Mouse (Mus musculus) kidney, embryonic 16.5 days (tissue): ENCODE results near the gene Olfr893. TPM values are rescaled to one million over a fixed set of nuclear protein-coding genes. Genes with fewer than 3 reads are reported as not detected.
"Not testable (repeated sequence)": the region's sequence is repeated elsewhere in the genome, so short reads cannot be mapped to it uniquely, and the experiment has no call there.

Experiments used
- ATAC-seq: fragments of 200-750 bp; cut with Nextera tagmentation; 2 replicates; pipeline ENCODE4 v1.8.0; 2017; ENCODE audit warnings: moderate TSS enrichment; ENCODE audit not compliant: low FRiP score, low TSS enrichment
- H3K27ac ChIP-seq: fragments of 300-500 bp; sonication (generic); 2 replicates; pipeline ENCODE4 v1.5.1; 2014; ENCODE audit warnings: low read length
- H3K27me3 ChIP-seq: fragments of 300-500 bp; sonication (generic); 2 replicates; pipeline ENCODE4 v1.6.1; 2014; ENCODE audit warnings: low read length, control low read depth, mixed read lengths; ENCODE audit not compliant: insufficient read depth
- H3K36me3 ChIP-seq: fragments of 300-500 bp; sonication (generic); 2 replicates; pipeline ENCODE4 v1.6.1; 2014; ENCODE audit warnings: low read length, control low read depth, mixed read lengths; ENCODE audit not compliant: insufficient read depth
- H3K4me1 ChIP-seq: fragments of 300-500 bp; sonication (generic); 2 replicates; pipeline ENCODE4 v1.6.1; 2014; ENCODE audit warnings: low read length, control low read depth, mixed read lengths; ENCODE audit not compliant: insufficient read depth
- H3K4me2 ChIP-seq: fragments of 300-500 bp; sonication (generic); replicated peaks from 2 replicates; pipeline ENCODE4 v1.6.1; 2014; ENCODE audit warnings: low read depth, low read length
- H3K4me3 ChIP-seq: fragments of 300-500 bp; sonication (generic); 2 replicates; pipeline ENCODE4 v1.5.1; 2014; ENCODE audit warnings: mild to moderate bottlenecking, low read length
- H3K9ac ChIP-seq: fragments of 300-500 bp; sonication (generic); replicated peaks from 2 replicates; pipeline ENCODE4 v1.6.1; 2014; ENCODE audit warnings: low read length
- H3K9me3 ChIP-seq: fragments of 300-500 bp; sonication (generic); 2 replicates; pipeline ENCODE4 v1.6.1; 2016; ENCODE audit warnings: low read length, control low read depth
- whole genome bisulfite sequencing: fragments of 180-500 bp; shearing (Covaris S2); extraction: QIAGEN DNeasy Blood & Tissue Kit; methylation state at CpG from one replicate; pipeline ENCODE4 v1.1.7; 2014; 5-methylcytosine and 5-hydroxymethylcytosine counted together
- polyA plus RNA-seq: library from polyadenylated mRNA; unstranded; fragments of >200 nt; fragmentation: Nextera tagmentation; extraction: Ambion mirVana; gene quantifications from 2 replicates; pipeline ENCODE4 v1.2.1, GENCODE M21; 2015

The Olfr893 gene
- polyA plus RNA-seq = not detected in 2 replicates

- H3K36me3 ChIP-seq = no peaks in the 10 kb centered on the region
- H3K4me1 ChIP-seq = no peaks in the 10 kb centered on the region
- H3K27ac ChIP-seq = no peak within 1 kb of the TSS
- WGBS = 77% methylated on average over 3 of the region's 3 CpGs
- no peak within 1 kb of the TSS for H3K4me2 ChIP-seq
- no peak for ATAC-seq
- H3K27me3 ChIP-seq = no peaks in the 10 kb centered on the region
- no peaks in the 10 kb centered on the region for H3K9me3 ChIP-seq
- no peak within 1 kb of the TSS for H3K9ac ChIP-seq
- no peak within 1 kb of the TSS for H3K4me3 ChIP-seq
Observed at GRCm38 (mm10) chr9:38208065-38208464, at the start of gene Olfr893. Gene Olfr893, plus strand, starts transcription at chr9:38208365.

DNA sequence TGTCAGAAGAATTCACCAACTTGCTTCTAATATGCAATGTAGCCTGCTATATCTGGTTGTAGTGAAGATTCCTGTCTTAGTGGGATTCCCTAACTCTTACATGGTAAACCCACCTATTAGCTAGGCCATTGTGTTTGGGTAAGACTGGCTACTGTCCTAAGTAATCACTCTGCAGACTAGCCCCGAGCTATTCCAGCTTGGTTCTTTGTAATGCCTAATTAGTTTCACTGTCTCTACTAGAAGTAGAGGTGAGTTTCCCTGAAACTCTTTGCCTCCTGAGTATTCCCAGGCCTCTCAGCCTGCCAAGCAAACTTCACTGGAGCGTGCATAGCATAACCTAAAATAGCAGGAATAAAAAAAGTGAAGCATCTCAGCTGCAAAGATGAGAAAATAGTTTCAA, 39.8 kb upstream of the Olfr893 start:
- not testable (repeated sequence) for H3K36me3 ChIP-seq, H3K4me1 ChIP-seq, H3K4me3 ChIP-seq, H3K9ac ChIP-seq, H3K9me3 ChIP-seq, H3K27me3 ChIP-seq, H3K27ac ChIP-seq, H3K4me2 ChIP-seq, ATAC-seq
- 54% methylated on average over 2 of the region's 2 CpGs for WGBS

GRCm38 (mm10) chr9:38180721-38181120, 27.4 kb upstream of the Olfr893 start, which contains the start of gene Olfr891:
Gene Olfr891, minus strand, starts transcription at chr9:38180821.
- Histone ChIP-seq H3K27ac (no peak within 1 kb of the TSS), H3K36me3 (no peaks in the 10 kb centered on the region), H3K9me3 (peaks cover 17% of the 10 kb centered on the region), H3K27me3 (no peaks in the 10 kb centered on the region), H3K4me2 (no peak within 1 kb of the TSS), H3K9ac (no peak within 1 kb of the TSS), H3K4me3 (no peak within 1 kb of the TSS), H3K4me1 (no peaks in the 10 kb centered on the region)
- ATAC-seq = no peak
- WGBS = 76% methylated on average over 1 of the region's 1 CpGs

- Histone ChIP-seq H3K27ac (no peak within 1 kb of the TSS), H3K4me3 (no peak within 1 kb of the TSS), H3K4me2 (no peak within 1 kb of the TSS), H3K27me3 (no peaks in the 10 kb centered on the region), H3K9ac (no peak within 1 kb of the TSS), H3K36me3 (no peaks in the 10 kb centered on the region), H3K4me1 (no peaks in the 10 kb centered on the region), H3K9me3 (no peaks in the 10 kb centered on the region)
- no peak for ATAC-seq
Observed at GRCm38 (mm10) chr9:38217755-38218154, 9.6 kb downstream of the Olfr893 start, which contains the start of gene Olfr894. Gene Olfr894, plus strand, starts transcription at chr9:38218055.

- Histone ChIP-seq H3K9ac (no peak within 1 kb of the TSS), H3K27ac (no peak within 1 kb of the TSS), H3K4me1 (no peaks in the 10 kb centered on the region), H3K4me3 (no peak within 1 kb of the TSS), H3K9me3 (no peaks in the 10 kb centered on the region), H3K27me3 (no peaks in the 10 kb centered on the region), H3K4me2 (no peak within 1 kb of the TSS), H3K36me3 (no peaks in the 10 kb centered on the region)
- no peak for ATAC-seq
Observed at GRCm38 (mm10) chr9:38252474-38252873, 44.3 kb downstream of the Olfr893 start, which contains the start of gene Olfr143. Gene Olfr143, plus strand, starts transcription at chr9:38252774.

Other genes with a start within 250 kb of the Olfr893 start
- not detected in 2 replicates for gene Olfr881, start 216.5 kb upstream of the Olfr893 start, polyA plus RNA-seq
- not detected in 2 replicates for gene Olfr883, start 182.6 kb upstream of the Olfr893 start, polyA plus RNA-seq
- not detected in 2 replicates for gene Olfr884, start 161.8 kb upstream of the Olfr893 start, polyA plus RNA-seq
- not detected in 2 replicates for gene Olfr885, start 147.0 kb upstream of the Olfr893 start, polyA plus RNA-seq
- not detected in 2 replicates for gene Olfr887, start 124.3 kb upstream of the Olfr893 start, polyA plus RNA-seq
- gene Olfr888, start 100.2 kb upstream of the Olfr893 start, polyA plus RNA-seq = not detected in 2 replicates
- gene Olfr889, start 93.2 kb upstream of the Olfr893 start, polyA plus RNA-seq = 0.03 and 0.06 TPM in 2 replicates
- gene Olfr890, start 65.8 kb upstream of the Olfr893 start, polyA plus RNA-seq = not detected in 2 replicates
- gene Olfr891, start 27.5 kb upstream of the Olfr893 start, polyA plus RNA-seq = not detected in 2 replicates
- gene Olfr894, start 9.7 kb downstream of the Olfr893 start, polyA plus RNA-seq = not detected in 2 replicates
- gene Olfr143, start 44.4 kb downstream of the Olfr893 start, polyA plus RNA-seq = not detected in 2 replicates
- not detected in 2 replicates for gene Olfr895, start 59.5 kb downstream of the Olfr893 start, polyA plus RNA-seq
- gene Olfr896-ps1, start 82.7 kb downstream of the Olfr893 start, polyA plus RNA-seq = not detected in 2 replicates
- gene Olfr25, start 120.7 kb downstream of the Olfr893 start, polyA plus RNA-seq = not detected in 2 replicates
- gene Olfr898, start 140.0 kb downstream of the Olfr893 start, polyA plus RNA-seq = not detected in 2 replicates
- not detected in 2 replicates for gene Olfr250, start 158.5 kb downstream of the Olfr893 start, polyA plus RNA-seq
- not detected in 2 replicates for gene Olfr251, start 168.7 kb downstream of the Olfr893 start, polyA plus RNA-seq
- not detected in 2 replicates for gene Olfr147, start 193.3 kb downstream of the Olfr893 start, polyA plus RNA-seq
- not detected in 2 replicates for gene Olfr901, start 221.1 kb downstream of the Olfr893 start, polyA plus RNA-seq
- gene Olfr902, start 239.3 kb downstream of the Olfr893 start, polyA plus RNA-seq = not detected in 2 replicates